Mouse (Mus musculus): Measurements from ENCODE around the gene Galns.
"Not testable (repeated sequence)": the region's sequence is repeated elsewhere in the genome, so short reads cannot be mapped to it uniquely, and the experiment has no call there.

The Galns gene

DNA sequence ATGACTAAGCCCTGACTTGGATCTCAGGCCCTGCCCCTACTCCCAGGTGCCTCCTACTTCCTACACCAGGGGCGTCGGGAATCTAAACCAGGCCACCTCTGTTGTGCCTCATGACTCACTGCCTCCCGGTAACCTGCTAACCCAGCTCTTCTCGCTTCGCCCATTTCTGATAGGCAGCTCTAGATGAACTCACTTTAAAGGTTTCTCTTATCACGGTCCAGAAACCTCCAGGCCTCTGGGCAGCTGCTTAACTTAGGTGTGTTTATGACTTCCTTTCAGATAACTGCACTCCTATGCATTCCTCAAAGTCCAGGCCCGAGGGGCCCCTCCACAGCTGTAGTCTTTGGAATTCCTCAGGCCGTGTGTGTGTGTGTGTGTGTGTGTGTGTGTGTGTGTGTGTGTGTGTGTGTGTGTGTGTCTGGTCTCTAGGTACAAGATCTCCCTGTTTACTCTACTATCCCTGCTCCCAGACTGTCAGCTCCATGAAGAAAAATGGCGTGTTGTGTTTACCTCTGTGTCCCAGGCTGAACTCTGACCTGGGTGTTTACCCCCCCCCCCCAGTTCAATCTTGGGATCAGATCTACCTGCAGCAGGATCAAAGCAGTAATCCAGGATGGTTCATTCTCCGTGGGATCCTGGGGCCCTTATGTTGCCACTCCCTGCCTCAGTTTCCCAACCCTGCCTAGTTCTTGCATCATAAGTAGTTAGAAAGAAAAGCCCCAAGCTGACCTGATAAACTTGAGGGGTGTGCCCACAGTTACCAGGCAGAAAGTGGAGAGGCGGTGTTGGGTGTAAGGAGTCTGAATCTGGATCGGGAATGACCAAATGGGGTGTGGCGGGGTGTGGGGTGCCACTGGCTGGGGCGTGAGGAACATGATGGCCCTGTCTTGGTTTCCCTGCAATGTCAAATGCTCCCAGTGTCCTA lies 24.9 kb upstream of the Galns start:
- DNase-seq (ENCODE audit: inconsistent ontology term): no peak

DNA sequence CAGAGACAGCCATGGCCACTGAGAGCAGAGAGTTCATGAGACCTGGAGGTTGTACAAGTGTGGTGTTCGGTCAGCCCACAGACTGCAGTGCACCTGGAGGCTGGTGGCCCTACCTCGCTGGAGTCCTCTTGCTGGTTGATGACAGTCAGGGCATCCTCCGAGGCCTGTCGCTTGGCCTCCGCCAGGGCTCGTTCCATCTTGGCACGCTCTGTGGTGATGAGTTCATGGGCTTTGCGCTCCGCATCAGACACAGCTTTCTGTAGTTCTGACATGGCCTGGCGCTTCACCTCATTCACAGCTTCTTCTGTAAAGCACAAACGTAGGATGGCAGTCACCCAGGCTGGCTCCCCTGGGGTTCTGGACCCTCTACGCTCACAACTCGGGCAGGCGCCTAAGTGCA lies 21.9 kb upstream of the Galns start:
- DNase-seq (ENCODE audit: inconsistent ontology term): no peak

DNA sequence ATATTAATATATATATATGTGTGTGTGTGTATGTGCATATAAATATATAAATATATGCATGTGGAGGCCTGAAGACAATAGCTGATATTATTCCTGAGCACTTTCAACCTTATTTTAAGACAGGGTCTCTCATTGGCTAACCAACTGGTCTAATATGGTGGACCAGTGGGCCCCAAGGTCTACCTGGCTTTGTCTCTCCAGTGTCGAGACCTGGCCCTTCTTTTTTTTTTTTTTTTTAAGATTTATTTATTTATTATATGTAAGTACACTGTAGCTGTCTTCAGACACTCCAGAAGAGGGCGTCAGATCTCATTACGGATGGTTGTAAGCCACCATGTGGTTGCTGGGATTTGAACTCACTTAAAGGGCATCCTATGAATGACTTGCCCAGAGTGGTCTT lies 20.9 kb upstream of the Galns start:
- not testable (repeated sequence) for DNase-seq (ENCODE audit: inconsistent ontology term)

DNA sequence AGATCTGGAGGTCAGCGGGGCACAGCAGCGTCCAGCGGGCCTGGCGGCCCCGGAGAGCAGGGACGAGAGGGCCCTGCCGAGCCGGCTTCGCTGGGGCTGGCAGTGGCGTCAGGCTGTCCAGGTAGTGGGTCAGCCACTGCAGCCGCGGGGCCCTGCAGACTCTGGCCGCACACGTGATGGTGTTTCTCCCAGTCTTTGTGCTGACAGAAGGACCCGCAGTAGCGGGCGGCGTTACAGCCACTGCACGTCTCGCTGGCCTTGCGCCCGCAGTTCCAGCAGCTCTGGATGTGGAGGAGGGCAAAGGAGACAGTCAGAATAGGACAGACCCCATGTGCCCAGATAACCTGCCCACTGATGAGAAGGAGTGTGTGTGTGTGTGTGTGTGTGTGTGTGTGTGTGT lies 19.4 kb upstream of the Galns start:
- peak; percentile 7 for DNase-seq (ENCODE audit: inconsistent ontology term)

DNA sequence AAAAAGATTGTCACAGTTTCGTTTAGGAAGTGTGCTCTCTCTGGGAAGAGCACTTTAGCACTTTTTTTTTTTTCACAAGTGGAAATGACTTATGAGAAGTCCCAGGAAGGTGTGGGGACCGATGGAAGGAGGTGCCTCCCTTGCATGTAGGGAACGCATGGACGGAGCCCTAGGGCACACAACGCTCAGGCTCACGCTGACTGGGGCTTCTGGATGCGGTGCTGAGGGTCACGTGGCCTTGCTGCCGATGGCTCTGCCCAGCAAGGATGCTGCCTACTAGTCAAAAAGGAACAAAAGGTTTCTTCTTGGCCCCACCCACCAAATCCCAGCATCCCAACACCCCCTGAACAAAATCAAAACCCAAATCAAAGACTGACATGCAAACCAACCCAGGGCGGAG lies 18.1 kb upstream of the Galns start:
- DNase-seq (ENCODE audit: inconsistent ontology term): no peak

DNA sequence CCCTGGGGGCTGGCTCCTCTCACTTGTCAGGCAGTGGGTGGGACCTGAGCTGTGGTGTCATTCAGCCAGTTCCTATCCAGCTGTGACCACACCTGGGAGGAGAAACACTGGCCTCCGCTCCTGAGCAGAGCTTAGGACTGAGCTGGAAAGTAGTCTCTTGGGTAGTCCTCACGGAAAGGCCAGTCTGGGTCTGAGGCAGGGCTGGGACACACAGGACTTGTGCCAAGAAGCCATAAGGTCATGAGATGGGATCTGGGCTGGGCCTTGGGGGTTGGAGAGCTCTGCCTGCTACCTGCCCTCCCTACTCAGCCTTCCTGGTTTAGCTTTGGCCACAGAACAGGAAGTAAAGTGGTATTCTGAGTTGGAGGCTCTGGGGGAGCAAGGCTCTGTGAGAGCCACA lies 15.6 kb upstream of the Galns start:
- DNase-seq (ENCODE audit: inconsistent ontology term): no peak

DNA sequence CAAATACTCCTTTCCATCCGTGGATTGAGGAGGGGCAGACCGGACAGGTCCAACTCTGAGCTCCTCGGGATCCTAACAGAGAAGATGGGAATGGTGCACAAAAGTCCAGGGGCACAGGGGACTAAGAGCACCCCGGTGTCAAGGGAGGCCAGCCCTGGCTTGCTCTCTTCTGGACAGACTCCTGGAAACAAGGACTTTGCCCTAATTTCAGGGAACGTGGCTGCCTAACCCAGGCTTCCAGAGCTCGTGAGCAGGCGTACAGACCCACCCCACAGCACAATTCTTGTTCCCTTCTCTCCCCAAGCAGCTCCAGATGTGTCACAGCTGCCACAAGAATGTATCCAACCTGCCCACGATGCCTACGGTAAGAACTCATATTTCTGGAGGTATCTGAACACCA lies 14.5 kb upstream of the Galns start:
- no peak for DNase-seq (ENCODE audit: inconsistent ontology term)

DNA sequence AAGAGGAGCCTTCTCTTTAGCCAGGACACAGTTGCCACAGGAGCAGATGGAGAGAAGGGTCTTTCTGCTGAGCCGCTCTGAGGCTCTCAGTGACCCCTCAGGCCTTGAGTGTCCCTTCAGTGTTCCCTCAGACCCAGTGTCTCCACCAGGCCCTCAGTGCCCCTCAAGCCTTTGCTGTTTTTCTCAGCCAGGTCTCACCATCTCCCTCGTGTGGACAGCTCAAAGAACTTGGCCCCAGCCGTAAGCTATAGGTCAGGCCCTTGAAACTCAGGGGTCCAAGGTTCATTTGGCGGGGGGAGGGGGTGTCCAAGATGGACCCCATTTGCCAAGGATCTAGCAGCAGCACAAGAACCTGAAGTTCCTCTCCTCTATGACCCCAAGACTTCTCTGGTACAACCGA lies 13.4 kb upstream of the Galns start:
- no peak for DNase-seq (ENCODE audit: inconsistent ontology term)

DNA sequence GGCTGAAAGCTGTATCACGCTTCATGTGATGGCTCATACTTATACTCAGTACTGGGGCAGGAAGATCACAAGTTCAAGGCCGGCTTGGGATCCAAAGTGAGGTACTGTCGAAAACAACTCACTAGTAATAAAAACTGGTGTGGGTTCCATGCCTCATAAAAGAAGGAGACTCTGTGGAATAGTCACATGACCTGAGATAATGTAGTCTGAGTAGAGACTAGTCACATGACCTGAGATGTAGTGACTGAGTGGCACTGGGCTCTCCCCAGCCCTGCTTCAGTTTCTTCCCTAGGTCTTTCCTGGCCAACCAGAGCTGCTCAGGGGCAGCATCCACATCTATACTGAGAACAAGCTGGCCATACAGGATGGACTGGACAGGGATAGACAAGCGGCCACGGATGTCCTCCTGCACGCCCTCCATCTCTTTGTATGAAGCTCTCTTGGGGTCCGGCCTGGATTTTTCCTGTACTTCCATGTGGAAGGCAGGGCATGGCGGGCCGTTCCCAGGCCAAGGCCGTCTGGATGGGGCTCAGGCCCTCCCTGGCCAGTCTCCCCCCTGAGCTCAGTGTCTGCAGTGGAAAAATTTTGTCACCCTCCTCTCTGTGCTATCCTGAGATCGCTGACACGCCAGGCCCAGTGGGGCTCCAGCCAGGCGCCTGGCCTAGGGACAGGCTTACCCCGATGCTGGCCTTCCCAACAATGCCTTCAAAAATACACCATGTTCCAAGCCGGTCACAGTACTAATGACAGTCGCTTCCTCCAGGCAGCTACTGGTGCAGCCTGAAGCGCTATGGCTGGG lies 12.8 kb upstream of the Galns start:
- DNase-seq (ENCODE audit: inconsistent ontology term): no peak

DNA sequence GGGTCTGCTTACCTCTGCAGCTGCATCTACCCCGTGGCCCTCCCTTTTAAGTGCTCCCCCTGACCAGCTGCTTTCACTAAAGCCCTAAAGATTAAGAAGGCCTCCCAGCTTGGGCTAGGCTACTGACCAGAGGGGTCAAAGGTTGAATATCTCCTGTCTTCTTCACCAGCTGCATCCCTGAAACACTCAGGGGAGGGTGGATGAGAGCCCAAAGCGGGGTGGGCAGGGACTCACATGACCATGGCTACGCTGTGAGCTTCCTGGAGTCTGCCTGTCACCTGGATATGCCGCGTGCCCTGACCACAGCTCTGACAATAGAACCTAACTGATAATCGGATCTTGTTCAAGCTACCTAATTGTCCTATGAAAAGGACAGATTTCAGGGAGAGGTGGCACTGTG lies 11.5 kb upstream of the Galns start, which contains the start of gene Pabpn1l:
Gene Pabpn1l, minus strand, starts transcription at position 13 of the 400 bp plus-strand sequence.
- no peak for DNase-seq (ENCODE audit: inconsistent ontology term)

DNA sequence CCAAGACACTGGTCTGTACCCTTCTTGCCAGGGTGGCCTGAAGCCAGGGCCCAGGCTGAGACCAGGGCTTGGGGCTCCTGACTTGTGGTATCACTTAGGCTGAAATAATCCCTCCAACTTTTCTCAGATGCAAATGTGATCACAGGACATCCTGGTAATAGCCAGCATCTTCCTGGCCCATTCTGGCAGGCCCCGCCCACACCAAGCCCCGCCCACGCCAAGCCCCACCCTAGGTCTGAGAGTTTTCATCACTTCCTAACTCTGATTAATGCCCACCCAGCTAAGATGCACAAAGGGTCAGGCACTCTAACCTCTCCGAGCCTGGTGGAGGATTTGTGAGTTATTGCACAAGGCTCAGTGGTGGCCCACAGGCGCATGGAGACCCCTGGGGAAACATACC lies 9.2 kb upstream of the Galns start:
- no peak for DNase-seq (ENCODE audit: inconsistent ontology term)

DNA sequence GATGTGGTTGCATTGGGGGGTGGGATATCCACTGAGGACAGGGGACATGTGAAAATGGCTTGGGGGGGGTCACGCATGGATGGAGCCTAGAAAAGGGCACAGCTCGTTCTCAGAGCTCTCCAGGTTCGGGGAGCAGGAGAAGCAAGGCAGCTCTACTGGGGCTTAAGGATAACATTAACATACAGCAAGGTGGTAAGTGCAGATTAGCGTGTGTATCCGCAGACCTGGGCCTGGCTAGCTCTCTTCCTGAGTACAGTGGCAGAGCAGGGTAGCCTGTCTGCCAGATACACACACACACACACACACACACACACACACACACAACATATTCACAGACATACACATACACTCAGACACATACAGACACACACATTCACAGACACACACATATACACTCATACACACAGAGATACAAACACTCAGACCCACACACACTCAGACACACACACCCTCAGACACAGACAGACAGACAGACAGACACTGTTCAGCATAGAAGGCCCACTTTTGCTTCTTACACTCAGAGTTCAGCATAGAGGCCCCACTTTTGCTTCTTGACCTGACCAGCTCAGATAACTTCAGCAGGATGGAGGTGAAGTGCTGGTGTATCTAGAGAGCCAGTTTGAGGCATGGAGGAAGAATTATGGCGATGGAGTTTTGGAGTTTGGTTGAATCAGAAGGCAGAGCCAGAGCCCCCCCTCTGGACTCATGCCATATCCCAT lies 7.6 kb upstream of the Galns start:
- no peak for DNase-seq (ENCODE audit: inconsistent ontology term)

DNA sequence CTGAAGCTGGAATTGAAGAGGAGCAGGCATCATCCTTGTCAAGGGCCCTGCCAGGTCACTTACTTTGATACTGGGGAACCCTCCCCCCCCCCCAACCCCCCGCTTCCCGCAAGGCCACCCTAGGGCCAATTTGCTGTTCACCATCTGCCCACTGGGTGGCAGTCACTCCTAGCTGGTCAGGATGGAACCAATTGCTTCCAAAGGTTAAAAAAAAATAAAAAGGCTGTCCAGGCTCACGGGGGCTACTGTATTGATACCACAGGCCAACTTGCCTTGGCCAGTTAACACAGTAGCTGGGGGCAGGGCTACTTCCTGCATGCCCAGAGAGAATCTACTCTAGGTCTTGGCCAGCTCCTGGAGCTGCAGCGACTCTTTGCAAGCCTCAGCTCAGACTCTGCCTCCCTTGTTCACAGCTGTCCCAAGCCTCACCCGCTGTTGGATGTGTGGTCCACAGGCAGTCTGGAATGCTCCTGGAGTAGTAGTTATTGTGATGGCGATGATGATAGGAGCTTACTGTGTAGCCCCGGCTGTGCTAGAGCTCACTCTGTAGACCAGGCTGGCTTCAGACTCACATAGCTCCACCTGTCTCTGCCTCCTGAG lies 6.8 kb upstream of the Galns start:
- DNase-seq (ENCODE audit: inconsistent ontology term): peak; percentile 59

DNA sequence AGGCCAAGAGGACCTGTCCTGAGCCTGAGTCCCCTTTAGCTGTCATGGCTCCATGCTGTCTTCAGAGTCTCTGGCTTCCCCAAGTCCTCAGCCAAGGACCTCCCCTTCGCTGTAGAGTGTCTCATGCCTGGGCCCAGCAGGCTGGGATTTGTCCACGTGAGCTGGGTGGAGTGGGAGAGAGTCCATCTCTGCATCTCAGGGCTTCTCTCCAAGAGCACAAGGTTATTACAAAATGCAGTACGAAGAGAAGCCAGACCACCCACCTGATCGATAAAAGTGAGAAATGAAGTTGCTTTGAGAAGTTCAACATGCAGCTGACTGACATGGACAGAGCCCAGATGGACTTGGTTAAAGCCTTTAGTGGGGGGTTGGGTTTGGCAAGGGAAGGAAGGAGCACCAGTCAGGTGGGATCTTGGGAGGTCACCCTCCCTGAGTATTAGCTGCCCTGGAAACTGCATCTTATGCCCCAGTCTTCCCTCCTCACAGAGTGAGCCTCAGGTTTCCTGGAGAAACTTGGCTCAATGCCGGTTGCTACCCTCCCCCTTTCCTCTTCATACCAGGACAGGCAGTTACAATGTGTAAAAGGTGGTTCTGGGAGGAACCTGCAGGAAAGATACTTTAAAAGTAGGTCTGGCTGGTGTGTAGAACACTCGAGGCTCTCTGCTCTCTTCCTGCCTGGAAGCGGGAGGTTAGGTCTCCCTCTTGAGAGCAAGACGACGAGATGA lies 5.1 kb upstream of the Galns start:
- no peak for DNase-seq (ENCODE audit: inconsistent ontology term)

DNA sequence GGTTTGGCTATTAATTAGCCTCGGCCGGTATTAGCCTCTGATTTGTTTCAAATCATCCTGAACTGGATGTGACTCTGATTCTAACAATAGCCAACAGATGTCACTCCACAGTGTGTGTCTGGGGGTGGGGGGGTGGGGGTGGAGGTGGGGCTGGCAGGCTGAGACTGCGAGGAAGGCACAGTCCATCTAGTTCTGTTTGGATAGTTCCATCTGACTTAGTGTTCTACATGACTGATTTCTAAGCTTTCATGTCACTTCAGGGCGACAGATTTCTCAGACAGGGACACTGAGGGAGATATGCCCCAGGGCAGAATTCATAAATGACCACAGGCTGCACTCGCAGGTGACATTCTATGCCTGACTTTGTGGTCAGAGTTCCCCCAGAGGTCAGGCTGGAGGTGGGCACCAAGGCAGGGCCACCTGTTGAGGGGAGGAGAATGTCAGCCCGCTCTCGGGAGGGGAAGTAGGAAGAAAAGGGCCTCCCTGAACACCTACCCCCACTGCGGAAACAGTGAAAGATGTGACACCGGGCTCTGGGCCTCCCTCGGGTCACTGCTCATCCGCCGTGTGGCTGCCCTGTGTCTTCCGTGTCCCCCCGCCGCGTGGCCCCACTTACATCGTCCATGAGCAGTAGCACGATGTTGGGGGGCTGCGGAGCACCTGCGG lies 518 bp downstream of the Galns start:
- DNase-seq (ENCODE audit: inconsistent ontology term): no peak

DNA sequence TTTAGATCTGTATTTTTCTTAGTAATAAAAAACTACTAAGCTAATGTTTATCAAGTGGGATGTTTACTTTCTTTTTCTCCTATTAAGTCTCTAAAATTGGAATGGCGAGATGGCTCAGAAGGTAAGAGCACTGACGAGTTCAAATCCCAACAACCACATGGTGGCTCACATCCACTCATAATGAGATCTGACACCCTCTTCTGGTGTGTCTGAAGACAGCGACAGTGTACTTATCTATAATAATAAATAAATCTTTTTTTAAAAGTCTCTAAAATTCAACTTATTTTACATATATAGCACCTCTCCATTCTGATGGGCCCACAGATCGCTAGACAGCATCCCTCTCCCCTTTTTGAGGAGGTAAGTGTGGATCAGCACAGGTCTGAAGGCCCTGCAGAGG lies 1.1 kb downstream of the Galns start:
- DNase-seq (ENCODE audit: inconsistent ontology term): no peak

DNA sequence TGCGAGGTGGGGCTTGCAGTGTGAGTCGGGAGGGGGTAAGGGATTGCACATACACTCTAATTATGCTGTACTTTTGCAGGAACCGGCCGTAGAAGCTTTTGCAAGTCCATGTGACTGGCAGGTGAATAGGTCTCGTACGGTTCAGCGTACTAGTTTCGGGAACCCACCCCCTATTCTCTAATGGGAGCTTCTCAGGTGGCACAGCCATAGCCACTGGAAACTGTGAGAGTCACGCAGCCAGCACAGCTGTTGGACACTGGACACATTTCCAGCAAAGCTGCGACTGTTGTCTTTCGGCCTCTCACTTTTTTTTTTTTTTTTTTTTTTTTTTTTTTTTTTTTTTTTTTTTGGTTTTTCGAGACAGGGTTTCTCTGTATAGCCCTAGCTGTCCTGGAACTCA lies 4.5 kb downstream of the Galns start:
- DNase-seq (ENCODE audit: inconsistent ontology term): no peak

DNA sequence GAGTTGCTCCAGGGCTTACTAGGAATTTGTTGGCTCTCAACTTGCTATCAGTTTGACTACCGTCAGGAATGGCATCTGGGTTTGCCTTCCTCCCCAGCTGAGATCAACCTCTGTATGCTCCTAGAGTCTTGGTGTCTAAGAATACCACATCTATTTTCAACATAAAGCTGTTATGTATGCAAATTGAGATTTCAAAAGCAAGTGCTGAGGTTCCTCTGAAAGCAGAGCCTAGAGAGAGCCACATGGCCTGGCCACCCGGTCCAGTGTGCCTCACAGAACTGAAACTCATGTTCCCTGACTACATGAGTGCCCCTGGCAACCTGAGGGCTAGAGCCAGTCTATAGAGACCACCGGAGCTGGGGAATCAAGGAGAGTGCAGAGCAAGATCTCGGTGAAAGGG lies 5.9 kb downstream of the Galns start:
- no peak for DNase-seq (ENCODE audit: inconsistent ontology term)

DNA sequence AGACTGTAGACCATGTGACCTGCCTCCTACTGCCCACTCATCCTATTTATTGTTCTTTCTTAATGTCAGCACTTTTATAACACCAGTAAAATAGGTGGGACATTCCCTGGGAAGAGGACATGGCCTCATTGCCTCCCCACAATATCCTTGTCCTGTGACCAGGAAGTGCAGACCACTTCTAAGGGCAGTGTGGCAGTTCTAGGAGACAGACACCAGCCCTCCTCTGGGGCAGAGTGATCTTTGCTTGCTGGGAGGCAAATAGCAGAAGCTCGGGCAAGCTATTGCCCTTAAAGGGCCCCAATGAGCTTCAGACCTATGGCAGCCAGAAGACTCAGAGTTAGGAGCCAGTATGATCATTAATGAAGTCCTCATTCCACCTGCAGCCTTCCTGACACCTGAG lies 6.6 kb downstream of the Galns start:
- no peak for DNase-seq (ENCODE audit: inconsistent ontology term)

DNA sequence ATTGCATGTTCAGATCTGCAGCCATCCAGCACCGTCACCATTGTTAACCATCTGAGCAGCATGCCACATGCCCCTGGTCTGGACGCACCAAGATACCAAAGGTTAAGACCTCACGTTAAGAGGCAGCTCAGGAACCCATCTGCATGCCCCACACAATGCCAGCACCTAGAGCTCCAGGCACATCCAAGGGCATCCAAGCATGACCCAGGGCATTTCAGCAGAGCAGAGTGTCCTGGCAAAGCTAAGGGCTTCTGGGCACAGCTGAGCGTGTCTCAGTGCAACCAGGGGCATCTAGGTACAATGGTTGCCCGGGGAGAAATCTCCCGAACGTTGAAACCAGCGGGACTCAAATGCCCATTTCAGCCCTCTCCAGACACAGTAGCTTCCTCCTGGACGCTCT lies 10.6 kb downstream of the Galns start:
- no peak for DNase-seq (ENCODE audit: inconsistent ontology term)

DNA sequence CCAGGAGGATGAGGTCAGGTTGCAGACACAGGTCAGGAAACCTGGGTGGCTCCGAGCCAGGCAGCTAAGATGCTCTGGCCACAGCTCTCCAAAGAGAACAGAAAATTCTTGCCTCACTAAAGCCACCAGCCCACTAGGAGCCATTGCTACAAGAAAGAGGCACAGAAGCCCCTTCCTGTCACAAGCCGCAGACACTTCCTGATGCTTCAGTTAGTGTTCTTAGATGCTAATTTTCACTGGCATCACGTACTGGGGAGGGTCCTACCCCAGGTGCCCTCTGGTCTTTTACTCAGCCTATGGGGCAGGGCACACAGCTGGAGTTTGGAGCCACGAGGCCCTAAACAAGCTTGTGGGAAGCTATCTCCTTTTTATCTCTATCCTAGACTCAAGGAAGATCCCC lies 15.2 kb downstream of the Galns start:
- DNase-seq (ENCODE audit: inconsistent ontology term): no peak

Measured in Muller cell, postnatal 12 days (primary cell).